Mouse (Mus musculus): ENCODE measurements around the gene Asrgl1.

- no peak for TF ChIP-seq CTCF (IDR thresholded peaks at IDR 0.05; ENCODE audit: borderline replicate concordance, extremely low read depth, insufficient read depth, insufficient read length)
- TF ChIP-seq POLR2A (IDR thresholded peaks at IDR 0.05; ENCODE audit: borderline replicate concordance, extremely low read depth, insufficient read depth, insufficient read length, poor library complexity, severe bottlenecking) = no peak
Observed at GRCm38 (mm10) chr19:9062822-9063221, 72.6 kb downstream of the Asrgl1 start.

All from brain, embryonic 14.5 days (tissue).